Mouse (Mus musculus): ENCODE data around the gene Dagla. TPM values are rescaled to one million over a fixed set of nuclear protein-coding genes. Genes with fewer than 3 reads are reported as not detected.
A peak's percentile ranks its signal among the peaks of the same experiment; 100 is the strongest.

The Dagla gene
- polyA plus RNA-seq, 1 experiment from 2014 or later = 1.3 TPM

- Histone ChIP-seq H3K27ac (ENCODE audit: poor library complexity, severe bottlenecking) (peak overlapping the region; percentile 37), H3K4me2 (peak overlapping the region; percentile 18; the same call in 1 of the 2 replicates), H3K9me3 (replicated peaks) (no peaks in the 10 kb centered on the region), H3K4me1 (replicated peaks) (peaks cover 60% of the 10 kb centered on the region), H3K9ac (peak overlapping the region; percentile 12; the same call in 1 of the 2 replicates), H3K27me3 (replicated peaks) (peaks cover 3% of the 10 kb centered on the region), H3K36me3 (no peaks in the 10 kb centered on the region), H3K4me3 (no peak overlapping the region)
- 0 out of 2 replicates have a peak, but pooled peaks have one; percentile 15 for ATAC-seq (ENCODE audit: insufficient number of reproducible peaks, low FRiP score)
- 48% methylated on average over 20 of the region's 20 CpGs for WGBS
These were observed 9.8 kb downstream of the Dagla start for GRCm38 (mm10) chr19:10294631-10295562.

DNA sequence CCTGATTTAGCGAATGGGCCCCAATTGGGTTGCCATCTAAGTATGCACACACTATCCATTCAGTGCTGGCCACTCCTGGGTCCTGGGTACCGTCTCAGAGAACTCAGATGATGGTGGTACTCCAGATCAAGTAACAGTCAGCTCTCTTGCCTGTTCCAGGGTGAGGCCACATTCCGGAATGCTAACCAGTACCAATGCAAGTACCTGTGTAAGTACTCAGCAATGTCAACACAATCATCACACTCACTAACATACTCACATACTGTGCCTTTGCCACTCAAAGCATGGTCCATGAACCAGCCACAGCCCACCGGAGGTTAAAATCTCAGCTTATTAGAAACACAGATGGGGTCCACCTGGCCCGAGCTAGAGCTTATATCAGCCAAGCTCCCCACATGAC, 10.7 kb downstream of the Dagla start:
- Histone ChIP-seq H3K4me1 (replicated peaks) (peaks cover 64% of the 10 kb centered on the region), H3K27me3 (replicated peaks) (peaks cover 3% of the 10 kb centered on the region), H3K4me3 (no peak overlapping the region), H3K9me3 (replicated peaks) (no peaks in the 10 kb centered on the region), H3K36me3 (no peaks in the 10 kb centered on the region), H3K9ac (no peak overlapping the region), H3K4me2 (no peak overlapping the region), H3K27ac (ENCODE audit: poor library complexity, severe bottlenecking) (no peak overlapping the region)
- no peak for ATAC-seq (ENCODE audit: insufficient number of reproducible peaks, low FRiP score)
- 69% methylated on average over 5 of the region's 5 CpGs for whole genome bisulfite sequencing

- Histone ChIP-seq H3K27ac (ENCODE audit: poor library complexity, severe bottlenecking) (no peak overlapping the region), H3K27me3 (replicated peaks) (peaks cover 4% of the 10 kb centered on the region; the same call in 1 of the 2 replicates), H3K4me2 (no peak overlapping the region), H3K4me3 (no peak overlapping the region), H3K4me1 (replicated peaks) (peaks cover 54% of the 10 kb centered on the region), H3K36me3 (no peaks in the 10 kb centered on the region), H3K9me3 (replicated peaks) (no peaks in the 10 kb centered on the region), H3K9ac (no peak overlapping the region)
- WGBS = 62% methylated on average over 9 of the region's 9 CpGs
- ATAC-seq (ENCODE audit: insufficient number of reproducible peaks, low FRiP score) = no peak
These were observed 12.7 kb downstream of the Dagla start for GRCm38 (mm10) chr19:10291896-10292490.

- Histone ChIP-seq H3K4me1 (replicated peaks) (peaks cover 45% of the 10 kb centered on the region), H3K36me3 (no peaks in the 10 kb centered on the region), H3K9ac (no peak overlapping the region), H3K27me3 (replicated peaks) (peaks cover 4% of the 10 kb centered on the region; the same call in 1 of the 2 replicates), H3K4me2 (no peak overlapping the region), H3K4me3 (no peak overlapping the region), H3K27ac (ENCODE audit: poor library complexity, severe bottlenecking) (no peak overlapping the region), H3K9me3 (replicated peaks) (no peaks in the 10 kb centered on the region)
- no peak for ATAC-seq (ENCODE audit: insufficient number of reproducible peaks, low FRiP score)
- WGBS = 52% methylated on average over 16 of the region's 16 CpGs
These were observed 14.3 kb downstream of the Dagla start for GRCm38 (mm10) chr19:10290153-10290945.

DNA sequence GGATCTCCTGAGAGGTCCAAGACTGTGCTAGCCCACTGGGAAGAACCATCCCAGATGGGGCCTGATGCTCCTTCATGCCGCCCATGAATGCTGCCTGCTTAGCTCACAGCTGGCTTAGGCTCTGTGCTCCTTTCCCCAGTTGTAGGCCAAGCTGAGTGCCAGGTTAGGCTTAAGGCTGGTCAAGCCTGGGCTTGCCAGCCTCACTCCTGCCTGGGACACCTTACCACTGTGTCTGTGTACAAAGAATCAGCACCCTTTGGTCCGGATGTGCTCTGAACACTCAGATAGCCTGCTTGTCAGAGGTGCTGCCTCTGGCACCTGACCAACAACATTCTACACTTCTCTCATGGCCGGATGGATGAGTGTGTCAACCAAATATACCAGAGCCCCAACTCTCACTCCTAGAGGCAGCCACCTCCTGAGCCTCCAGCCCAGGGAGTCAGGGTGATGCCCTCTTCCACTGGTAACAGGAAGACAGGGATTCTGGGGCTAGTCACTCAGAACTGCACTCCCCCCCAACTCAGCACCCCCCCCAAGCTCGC, 15.0 kb downstream of the Dagla start:
- Histone ChIP-seq H3K27me3 (replicated peaks) (peaks cover 4% of the 10 kb centered on the region; the same call in 1 of the 2 replicates), H3K27ac (ENCODE audit: poor library complexity, severe bottlenecking) (no peak overlapping the region), H3K9ac (no peak overlapping the region), H3K9me3 (replicated peaks) (no peaks in the 10 kb centered on the region), H3K4me3 (no peak overlapping the region), H3K4me1 (replicated peaks) (peaks cover 38% of the 10 kb centered on the region), H3K36me3 (no peaks in the 10 kb centered on the region), H3K4me2 (no peak overlapping the region)
- 62% methylated on average over 4 of the region's 4 CpGs for WGBS
- ATAC-seq (ENCODE audit: insufficient number of reproducible peaks, low FRiP score) = no peak

- Histone ChIP-seq H3K9ac (no peak overlapping the region), H3K4me3 (no peak overlapping the region), H3K4me2 (no peak overlapping the region), H3K36me3 (no peaks in the 10 kb centered on the region), H3K27ac (ENCODE audit: poor library complexity, severe bottlenecking) (no peak overlapping the region), H3K9me3 (replicated peaks) (no peaks in the 10 kb centered on the region), H3K4me1 (replicated peaks) (peaks cover 25% of the 10 kb centered on the region), H3K27me3 (replicated peaks) (peaks cover 8% of the 10 kb centered on the region; the same call in 1 of the 2 replicates)
- 71% methylated on average over 8 of the region's 8 CpGs for WGBS
- ATAC-seq (ENCODE audit: insufficient number of reproducible peaks, low FRiP score) = no peak
These were observed 16.3 kb downstream of the Dagla start for GRCm38 (mm10) chr19:10288125-10289040.

GRCm38 (mm10) chr19:10286458-10286872, 18.2 kb downstream of the Dagla start:
- peaks cover 10% of the 10 kb centered on the region; the same call in 1 of the 2 replicates for H3K27me3 ChIP-seq (replicated peaks)
- no peak for ATAC-seq (ENCODE audit: insufficient number of reproducible peaks, low FRiP score)

DNA sequence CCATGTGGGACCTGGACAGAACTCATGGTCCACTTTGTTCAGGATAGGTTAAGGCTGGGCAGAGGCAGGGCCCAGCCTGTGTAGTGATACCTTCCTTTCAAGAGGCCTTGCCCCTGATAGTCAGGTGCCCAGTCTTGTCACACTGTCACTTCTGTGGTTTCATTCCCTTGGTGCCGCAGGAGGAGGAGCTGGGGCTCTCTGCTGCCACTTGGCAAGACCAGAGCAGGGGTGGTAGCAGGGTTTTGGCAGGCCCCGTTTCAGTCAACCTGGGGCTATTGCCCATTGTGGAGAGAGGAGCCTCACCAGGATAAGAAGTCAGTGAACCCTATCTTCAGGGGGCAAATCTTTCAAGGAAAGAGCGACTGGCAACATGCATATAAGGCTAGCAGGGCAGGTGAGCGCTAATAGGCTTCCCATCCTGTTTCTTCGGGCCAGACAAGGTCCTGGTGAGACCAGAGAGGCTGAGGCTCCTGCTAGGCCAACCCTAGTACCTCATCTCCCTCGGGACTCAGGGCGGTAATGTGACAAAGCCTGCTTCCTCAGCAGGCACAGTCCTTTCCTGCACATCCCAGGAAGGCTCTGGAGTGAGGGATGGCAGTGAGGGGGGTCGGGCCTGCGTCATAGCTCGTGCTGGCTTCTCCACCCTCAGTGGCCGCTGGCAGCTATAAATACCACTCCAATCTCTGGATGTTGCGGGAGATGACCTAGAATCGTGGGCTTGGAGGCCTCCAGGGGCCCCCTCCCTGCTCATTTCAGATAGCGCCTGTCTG, 23.7 kb downstream of the Dagla start:
- 0 out of 2 replicates have a peak, but pooled peaks cover 5% of the 10 kb centered on the region for H3K27me3 ChIP-seq (replicated peaks)
- H3K4me3 ChIP-seq = no peak overlapping the region
- ATAC-seq (ENCODE audit: insufficient number of reproducible peaks, low FRiP score) = 0 out of 2 replicates have a peak, but pooled peaks have one; percentile 5
- H3K9me3 ChIP-seq (replicated peaks) = no peaks in the 10 kb centered on the region
- H3K4me2 ChIP-seq = 0 out of 2 replicates have a peak overlapping the region, but pooled peaks have one; percentile 2
- WGBS = 38% methylated on average over 14 of the region's 14 CpGs
- no peak overlapping the region for H3K27ac ChIP-seq (ENCODE audit: poor library complexity, severe bottlenecking)
- H3K36me3 ChIP-seq = no peaks in the 10 kb centered on the region
- H3K4me1 ChIP-seq (replicated peaks) = peaks cover 56% of the 10 kb centered on the region
- H3K9ac ChIP-seq = no peak overlapping the region

More at GRCm38 (mm10) chr19:10286458-10286872, 18.2 kb downstream of the Dagla start:
- Histone ChIP-seq H3K4me3 (no peak overlapping the region), H3K4me2 (no peak overlapping the region), H3K9ac (no peak overlapping the region), H3K4me1 (replicated peaks) (peaks cover 25% of the 10 kb centered on the region), H3K27ac (ENCODE audit: poor library complexity, severe bottlenecking) (no peak overlapping the region), H3K9me3 (replicated peaks) (no peaks in the 10 kb centered on the region), H3K36me3 (no peaks in the 10 kb centered on the region)
- 79% methylated on average over 10 of the region's 10 CpGs for WGBS

DNA sequence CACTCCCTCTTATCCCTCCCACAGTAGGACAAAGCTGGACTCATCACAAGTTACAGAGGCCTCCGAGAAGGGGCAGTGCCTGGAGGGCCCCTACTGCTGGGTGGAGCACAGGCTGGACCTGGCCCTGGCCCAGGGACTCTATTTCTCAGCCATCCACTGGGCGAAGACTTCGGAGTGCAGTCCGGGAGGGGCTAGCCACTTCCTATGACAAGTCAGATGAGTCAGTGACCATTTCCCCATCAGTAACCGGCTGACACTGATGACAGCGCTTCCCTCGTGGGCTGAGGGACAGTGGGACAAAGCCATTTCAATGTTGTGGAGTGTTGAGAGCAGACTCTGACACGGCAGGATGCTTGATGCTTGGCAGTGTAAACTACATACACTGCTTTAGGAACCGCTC, 25.0 kb downstream of the Dagla start:
- ATAC-seq (ENCODE audit: insufficient number of reproducible peaks, low FRiP score) = no peak
- H3K36me3 ChIP-seq = no peaks in the 10 kb centered on the region
- WGBS = 58% methylated on average over 9 of the region's 9 CpGs
- no peaks in the 10 kb centered on the region for H3K9me3 ChIP-seq (replicated peaks)
- peaks cover 56% of the 10 kb centered on the region for H3K4me1 ChIP-seq (replicated peaks)
- H3K4me2 ChIP-seq = no peak overlapping the region
- H3K27me3 ChIP-seq (replicated peaks) = 0 out of 2 replicates have a peak, but pooled peaks cover 5% of the 10 kb centered on the region
- no peak overlapping the region for H3K4me3 ChIP-seq
- H3K9ac ChIP-seq = no peak overlapping the region
- H3K27ac ChIP-seq (ENCODE audit: poor library complexity, severe bottlenecking) = no peak overlapping the region
